Mouse (Mus musculus): Measurements from ENCODE around the gene Tppp2.

- no peak for TF ChIP-seq CTCF (IDR thresholded peaks at IDR 0.05; ENCODE audit: low read depth, low read length)
- no peak for TF ChIP-seq POLR2A (IDR thresholded peaks at IDR 0.05; ENCODE audit: insufficient read depth, low read length)
These were observed 3.2 kb upstream of the Tppp2 start for GRCm38 (mm10) chr14:51915030-51915429.

All from ES-Bruce4 (cell line).